Mouse (Mus musculus) MEL (cell line): ENCODE data around the gene Prdm10. TPM values are rescaled to one million over a fixed set of nuclear protein-coding genes. Genes with fewer than 3 reads are reported as not detected.
A peak's percentile ranks its signal among the peaks of the same experiment; 100 is the strongest.

Source experiments
- DNase-seq: peaks from one replicate; pipeline ENCODE4 v3.0.0; 2011; ENCODE audit warnings: low read depth, low spot score
- H3K27ac ChIP-seq: 2 replicates; pipeline ENCODE4 v1.5.1; 2012; ENCODE audit warnings: low read depth, mild to moderate bottlenecking, control low read depth, low read length, moderate library complexity; ENCODE audit not compliant: control insufficient read depth
- H3K27me3 ChIP-seq, 2 experiments: fragments of 150-350 bp in 1 of 2; sonication (generic) in 1 of 2; 2 replicates each; pipeline ENCODE4 v1.6.1; 2012; ENCODE audit warnings: low read length in 2 of 2, mild to moderate bottlenecking in 2 of 2, improper control_type of control experiment in 1 of 2, moderate library complexity in 1 of 2; ENCODE audit not compliant: insufficient read depth in 2 of 2, control insufficient read depth in 1 of 2
- H3K36me3 ChIP-seq, 2 experiments: 2 replicates each; pipeline ENCODE4 v1.6.1; 2012 to 2014; ENCODE audit warnings: low read length in 2 of 2, improper control_type of control experiment in 1 of 2, inconsistent platforms in 1 of 2, mild to moderate bottlenecking in 1 of 2; ENCODE audit not compliant: insufficient read depth in 2 of 2, control insufficient read depth in 1 of 2
- H3K4me1 ChIP-seq, 2 experiments: fragments of 150-350 bp in 1 of 2; sonication (generic) in 1 of 2; 2 replicates each; pipeline ENCODE4 v1.6.1; 2012; ENCODE audit warnings: low read length in 2 of 2, improper control_type of control experiment in 1 of 2, mild to moderate bottlenecking in 1 of 2; ENCODE audit not compliant: insufficient read depth in 2 of 2, control insufficient read depth in 1 of 2
- H3K4me3 ChIP-seq, 2 experiments: fragments of 150-350 bp in 1 of 2; sonication (generic) in 1 of 2; 2 replicates each; pipeline ENCODE4 v1.5.1; 2012; ENCODE audit warnings: low read depth in 2 of 2, low read length in 2 of 2, mild to moderate bottlenecking in 2 of 2, moderate library complexity in 2 of 2, control low read depth in 1 of 2, improper control_type of control experiment in 1 of 2; ENCODE audit not compliant: control insufficient read depth in 1 of 2, insufficient read depth in 1 of 2
- H3K79me2 ChIP-seq: 2 replicates; pipeline ENCODE4 v1.6.1; 2012; ENCODE audit warnings: mild to moderate bottlenecking, low read length, moderate library complexity; ENCODE audit not compliant: control insufficient read depth, poor library complexity, insufficient read depth
- H3K9ac ChIP-seq: 2 replicates; pipeline ENCODE4 v1.6.1; 2012; ENCODE audit warnings: low read depth, mild to moderate bottlenecking, control low read depth, low read length, moderate library complexity; ENCODE audit not compliant: control insufficient read depth, poor library complexity, severe bottlenecking
- H3K9me3 ChIP-seq: fragments of 150-350 bp; sonication (generic); replicated peaks from 2 replicates; pipeline ENCODE4 v1.6.1; 2012; ENCODE audit warnings: mild to moderate bottlenecking, low read length, improper control_type of control experiment, moderate library complexity; ENCODE audit not compliant: insufficient read depth
- CHD1 ChIP-seq: IDR thresholded peaks from 2 replicates; pipeline ENCODE4 v1.6.1; 2012; ENCODE audit warnings: low read depth, mild to moderate bottlenecking, inconsistent platforms, low read length, improper control_type of control experiment
- ELF1 ChIP-seq: IDR thresholded peaks from 2 replicates; pipeline ENCODE4 v1.6.1; 2014; ENCODE audit warnings: low read depth, mild to moderate bottlenecking, inconsistent platforms, low read length, improper control_type of control experiment, moderate library complexity
- EP300 ChIP-seq, 2 experiments: IDR thresholded peaks; 2 replicates each; pipeline ENCODE4 v1.6.1; 2011; ENCODE audit warnings: improper control_type of control experiment in 2 of 2, low read length in 2 of 2, low read depth in 1 of 2, mild to moderate bottlenecking in 1 of 2
- ETS1 ChIP-seq: IDR thresholded peaks from 2 replicates; pipeline ENCODE4 v1.6.1; 2012; ENCODE audit warnings: low read depth, mild to moderate bottlenecking, inconsistent platforms, low read length, improper control_type of control experiment, moderate library complexity
- GATA1 ChIP-seq: IDR thresholded peaks from 2 replicates; pipeline ENCODE4 v1.6.1; 2011; ENCODE audit warnings: low read depth, low read length, improper control_type of control experiment
- KAT2A ChIP-seq: conservative IDR thresholded peaks from 2 replicates; pipeline ENCODE4 v1.6.1; 2012; ENCODE audit warnings: low read depth, low read length, improper control_type of control experiment, inconsistent platforms
- MAFK ChIP-seq: IDR thresholded peaks from 2 replicates; pipeline ENCODE4 v1.6.1; 2011; ENCODE audit warnings: low read depth, mild to moderate bottlenecking, low read length, improper control_type of control experiment, borderline replicate concordance
- MAX ChIP-seq: IDR thresholded peaks from 2 replicates; pipeline ENCODE4 v1.6.1; 2011; ENCODE audit warnings: low read length, improper control_type of control experiment
- MAZ ChIP-seq: IDR thresholded peaks from 2 replicates; pipeline ENCODE4 v1.6.1; 2012; ENCODE audit warnings: low read depth, mild to moderate bottlenecking, inconsistent platforms, low read length, improper control_type of control experiment
- MXI1 ChIP-seq: IDR thresholded peaks from 2 replicates; pipeline ENCODE4 v1.6.1; 2011; ENCODE audit warnings: mild to moderate bottlenecking, low read depth, low read length, improper control_type of control experiment
- NELFE ChIP-seq: IDR thresholded peaks from 2 replicates; pipeline ENCODE4 v1.6.1; 2011; ENCODE audit warnings: low read depth, low read length, improper control_type of control experiment
- NRF1 ChIP-seq: IDR thresholded peaks from 2 replicates; pipeline ENCODE4 v1.6.1; 2014; ENCODE audit warnings: low read depth, mild to moderate bottlenecking, inconsistent platforms, low read length, improper control_type of control experiment, moderate library complexity; ENCODE audit not compliant: poor library complexity, insufficient read depth, severe bottlenecking
- POLR2A ChIP-seq, 2 experiments: IDR thresholded peaks; 2 replicates each; pipeline ENCODE4 v1.6.1; 2011 to 2012; ENCODE audit warnings: low read length in 2 of 2, mild to moderate bottlenecking in 2 of 2, control low read depth in 1 of 2, improper control_type of control experiment in 1 of 2, low read depth in 1 of 2, moderate library complexity in 1 of 2; ENCODE audit not compliant: control insufficient read depth in 1 of 2, insufficient read depth in 1 of 2, poor library complexity in 1 of 2
- POLR2AphosphoS2 ChIP-seq: IDR thresholded peaks from 2 replicates; pipeline ENCODE4 v1.6.1; 2011; ENCODE audit warnings: low read length, improper control_type of control experiment
- POLR2AphosphoS5 ChIP-seq: IDR thresholded peaks from 2 replicates; pipeline ENCODE4 v1.6.1; 2012; ENCODE audit warnings: low read depth, borderline replicate concordance, mild to moderate bottlenecking, inconsistent platforms, low read length, moderate library complexity, mixed read lengths
- RAD21 ChIP-seq: IDR thresholded peaks from 2 replicates; pipeline ENCODE4 v1.6.1; 2011; ENCODE audit warnings: mild to moderate bottlenecking, low read depth, low read length, improper control_type of control experiment
- TBP ChIP-seq: IDR thresholded peaks from 2 replicates; pipeline ENCODE4 v1.8.0; 2011; ENCODE audit warnings: low read depth, low read length, improper control_type of control experiment
- TCF12 ChIP-seq: IDR thresholded peaks from 2 replicates; pipeline ENCODE4 v1.6.1; 2014; ENCODE audit warnings: low read depth, mild to moderate bottlenecking, inconsistent platforms, low read length, improper control_type of control experiment, moderate library complexity
- UBTF ChIP-seq: IDR thresholded peaks from 2 replicates; pipeline ENCODE4 v1.6.1; 2012; ENCODE audit warnings: low read depth, mild to moderate bottlenecking, inconsistent platforms, low read length, improper control_type of control experiment, moderate library complexity, borderline replicate concordance; ENCODE audit not compliant: insufficient read depth
- USF2 ChIP-seq, 2 experiments: IDR thresholded peaks; 2 replicates each; pipeline ENCODE4 v1.6.1; 2011 to 2012; ENCODE audit warnings: improper control_type of control experiment in 2 of 2, low read length in 2 of 2, borderline replicate concordance in 1 of 2, inconsistent platforms in 1 of 2, low read depth in 1 of 2, mild to moderate bottlenecking in 1 of 2; ENCODE audit not compliant: insufficient read depth in 1 of 2
- ZC3H11A ChIP-seq: IDR thresholded peaks from 2 replicates; pipeline ENCODE4 v1.6.1; 2012; ENCODE audit warnings: low read depth, mild to moderate bottlenecking, inconsistent platforms, low read length, improper control_type of control experiment
- ZMIZ1 ChIP-seq: IDR thresholded peaks from 2 replicates; pipeline ENCODE4 v1.6.1; 2012; ENCODE audit warnings: low read depth, mild to moderate bottlenecking, inconsistent platforms, low read length, improper control_type of control experiment, moderate library complexity
- ZNF384 ChIP-seq: IDR thresholded peaks from 2 replicates; pipeline ENCODE4 v1.6.1; 2012; ENCODE audit warnings: low read depth, mild to moderate bottlenecking, inconsistent platforms, low read length, improper control_type of control experiment
- polyA plus RNA-seq, 2 experiments: library from polyadenylated mRNA; stranded (reverse) in 1 of 2; unstranded in 1 of 2; fragments of >175 nt in 1 of 2; fragments of >200 nt in 1 of 2; gene quantifications; 2 replicates each; pipeline versions ENCODE4 v1.2.1 to v1.2.4; 2012; ENCODE audit warnings: low replicate concordance in 2 of 2, low read depth in 1 of 2; ENCODE audit not compliant: insufficient read length in 2 of 2, insufficient read depth in 1 of 2, missing spikeins in 1 of 2
- total RNA-seq: library from RNA; depleted of rRNA; stranded (reverse); fragments of 300-350 nt; gene quantifications from 2 replicates; pipeline ENCODE4 v1.2.3, GENCODE M21; 2012

Prdm10 gene
- total and polyA plus RNA-seq, 3 experiments: 3.4 to 8.7 TPM; not detected in 1

- Histone ChIP-seq H3K4me1 (peaks cover under 1 to 14% of the 10 kb centered on the region in 2 experiments), H3K9ac (no peak overlapping the region), H3K36me3 (peaks cover 9% of the 10 kb centered on the region in 2 experiments), H3K9me3 (no peaks in the 10 kb centered on the region), H3K27ac (no peak overlapping the region), H3K27me3 (no peaks in the 10 kb centered on the region), H3K4me3 (peak overlapping the region; percentile 67 to 98; a peak in 2 of 4 replicates), H3K79me2 (peaks cover 19% of the 10 kb centered on the region)
- DNase-seq: no peak
- no peak for TF ChIP-seq ZNF384
- no peak for TF ChIP-seq KAT2A
- no peak for TF ChIP-seq ETS1
- TF ChIP-seq UBTF: no peak
- no peak for TF ChIP-seq GATA1
- TF ChIP-seq ZC3H11A: no peak
- no peak for TF ChIP-seq USF2 (IDR thresholded peaks at IDR 0.05; ENCODE audit: borderline replicate concordance in 1 of 2, insufficient read depth in 1 of 2, low read depth in 1 of 2, low read length in 2 of 2)
These were observed 104.6 kb downstream of the Prdm10 start for GRCm38 (mm10) chr9:31384786-31385499.

- TF ChIP-seq POLR2AphosphoS2: no peak
- no peak for TF ChIP-seq ETS1
- no peak for TF ChIP-seq MAFK
- TF ChIP-seq ZC3H11A: no peak
- TF ChIP-seq ZMIZ1: no peak
- H3K4me1 ChIP-seq: peaks cover 0 to 14% of the 10 kb centered on the region in 2 experiments
- H3K27ac ChIP-seq: no peak overlapping the region
- peak overlapping the region; percentile 65 for H3K9ac ChIP-seq
- peaks cover 9 to 12% of the 10 kb centered on the region in 2 experiments for H3K36me3 ChIP-seq
- peak overlapping the region; percentile 67 to 98 for H3K4me3 ChIP-seq
- peaks cover 19% of the 10 kb centered on the region for H3K79me2 ChIP-seq
- H3K27me3 ChIP-seq: no peaks in the 10 kb centered on the region
- no peak for DNase-seq
- H3K9me3 ChIP-seq: no peaks in the 10 kb centered on the region
These were observed 105.1 kb downstream of the Prdm10 start for GRCm38 (mm10) chr9:31385500-31385869.

GRCm38 (mm10) chr9:31385947-31386354 lies 105.6 kb downstream of the Prdm10 start, which contains the start of gene Nfrkb:
Gene Nfrkb, plus strand, starts transcription at chr9:31386192.
- Histone ChIP-seq H3K9ac (peak within 1 kb of the TSS; percentile 75), H3K27ac (0 out of 2 replicates have a peak within 1 kb of the TSS, but pooled peaks have one; percentile 1), H3K27me3 (no peaks in the 10 kb centered on the region), H3K79me2 (peaks cover 19% of the 10 kb centered on the region), H3K4me3 (peak within 1 kb of the TSS; percentile 67 to 99), H3K4me1 (peaks cover 0 to 14% of the 10 kb centered on the region in 2 experiments), H3K36me3 (peaks cover 9 to 13% of the 10 kb centered on the region in 2 experiments), H3K9me3 (no peaks in the 10 kb centered on the region)
- DNase-seq: peak; percentile 95
- TF ChIP-seq EP300 (IDR thresholded peaks at IDR 0.05; ENCODE audit: low read depth in 1 of 2, low read length in 2 of 2): no peak
- no peak; the same call in 1 of the 2 replicates for TF ChIP-seq NRF1
- peak; percentile 20; the same call in 1 of the 2 replicates for TF ChIP-seq MAX
- no peak; the same call in 1 of the 2 replicates for TF ChIP-seq KAT2A
- no peak for TF ChIP-seq ZNF384
- peak; percentile 85 to 92; a peak in 3 of 4 replicates for TF ChIP-seq POLR2A (IDR thresholded peaks at IDR 0.05; ENCODE audit: control insufficient read depth in 1 of 2, insufficient read depth in 1 of 2, low read depth in 1 of 2, low read length in 2 of 2, poor library complexity in 1 of 2)
- TF ChIP-seq ETS1: no peak
- TF ChIP-seq POLR2AphosphoS5: no peak
- peak; percentile 74 for TF ChIP-seq TBP
- TF ChIP-seq MAZ: no peak
- 0 out of 2 replicates have a peak, but pooled peaks have one; percentile 45 for TF ChIP-seq TCF12
- TF ChIP-seq MAFK: no peak
- TF ChIP-seq POLR2AphosphoS2: peak; percentile 90
- TF ChIP-seq ZMIZ1: peak; percentile 87
- no peak for TF ChIP-seq RAD21
- TF ChIP-seq ELF1: 0 out of 2 replicates have a peak, but pooled peaks have one; percentile 47
- no peak for TF ChIP-seq CHD1
- TF ChIP-seq MXI1: 0 out of 2 replicates have a peak, but pooled peaks have one; percentile 60
- TF ChIP-seq NELFE: peak; percentile 87
